In the genomic region with DNA sequence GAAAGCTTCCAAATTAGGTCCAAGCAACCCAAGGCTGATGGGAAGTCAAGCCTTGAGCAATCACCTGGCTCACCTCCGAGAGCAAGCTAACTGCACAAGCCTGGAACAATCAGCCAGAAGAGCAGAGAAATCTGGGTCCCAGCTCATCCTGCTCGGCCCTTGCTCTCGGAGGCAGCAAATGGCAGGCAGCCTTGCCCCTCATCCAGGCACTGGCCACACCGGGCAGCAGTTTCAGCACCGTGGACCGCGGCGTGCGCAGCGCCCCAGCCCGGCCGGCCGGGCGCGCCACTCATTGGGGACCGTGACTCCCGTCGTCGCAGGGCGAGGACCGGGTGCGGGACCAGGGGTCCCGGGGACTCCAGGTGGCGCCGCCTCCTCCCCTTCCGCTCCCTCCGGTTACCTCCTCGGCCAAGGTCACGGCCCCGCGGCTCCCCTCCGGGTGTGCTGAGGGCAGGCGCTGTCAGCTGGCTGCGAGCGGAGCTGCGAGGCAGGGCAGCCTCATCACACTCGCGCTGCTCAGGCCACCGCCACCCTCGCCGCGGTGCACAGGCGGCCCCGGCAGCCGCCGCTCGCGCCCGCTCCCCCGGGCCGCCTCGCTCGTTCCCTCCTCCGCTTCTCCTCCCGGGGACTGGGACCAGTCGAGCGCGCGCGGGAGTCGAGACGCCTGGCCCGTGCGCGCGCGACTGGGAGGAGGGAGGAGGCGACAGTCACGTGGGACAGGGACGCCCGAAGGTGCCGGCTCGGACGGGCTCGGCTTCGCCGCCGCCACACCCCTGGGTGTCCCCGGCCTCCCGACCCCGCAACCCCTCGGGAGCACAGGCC, we compare ENCODE assay signal across 8 mouse cellular contexts. TPM values are rescaled to one million over a fixed set of nuclear protein-coding genes. Genes with fewer than 3 reads are reported as not detected.
DNase-seq lines count a peak whose midpoint lies in the region; ATAC-seq and TF ChIP-seq lines count a peak whose summit lies in the region.

A gene (minus strand): TSS at position 640 of the 822 bp plus-strand sequence.

- H3K27ac ChIP-seq in ES-E14 (ENCODE audit: insufficient read depth, low read depth, low read length, poor library complexity, severe bottlenecking), result no peak within 1 kb of the TSS
- peak within 1 kb of the TSS; percentile 79 for H3K27ac ChIP-seq in hindbrain, embryonic 10.5 days
- no peak within 1 kb of the TSS for H3K27ac ChIP-seq in lung, embryonic 15.5 days

- peaks cover 40% of the 10 kb centered on the region for H3K27me3 ChIP-seq in hindbrain, embryonic 10.5 days (ENCODE audit: insufficient read depth, poor library complexity, severe bottlenecking)
- peaks cover 24% of the 10 kb centered on the region for H3K27me3 ChIP-seq in lung, embryonic 15.5 days

- peak within 1 kb of the TSS; percentile 99 for H3K4me2 ChIP-seq in lung, embryonic 15.5 days

- no peaks in the 10 kb centered on the region for H3K4me1 ChIP-seq in ES-E14 (ENCODE audit: control insufficient read depth in 2 of 2, insufficient read depth in 2 of 2, low read length in 2 of 2, poor library complexity in 1 of 2)
- peaks cover 15% of the 10 kb centered on the region for H3K4me1 ChIP-seq in hindbrain, embryonic 10.5 days (replicated peaks)
- peaks cover 6% of the 10 kb centered on the region; the same call in 1 of the 2 replicates for H3K4me1 ChIP-seq in lung, embryonic 15.5 days

- peak; percentile 30 for DNase-seq in ES-E14 (ENCODE audit: low read depth, low spot score)
- DNase-seq in cerebellum, adult 8-10 months, result peak; percentile 83
- DNase-seq in hindbrain, embryonic 10.5 days (ENCODE audit: low spot score), result peak; percentile 73
- peak; percentile 77 to 84 for DNase-seq in layer of hippocampus, postnatal 10 days (ENCODE audit: low spot score in 2 of 2)
- peak; percentile 11 for DNase-seq in ovary, postnatal 14 days (ENCODE audit: low spot score)
- DNase-seq in thymus, postnatal 36 days, result peak; percentile 4 to 27

- in situ Hi-C loops in ES-E14 (cut with MboI; ENCODE audit: low sequenced_read_pairs in 2 of 2, unreplicated experiment in 2 of 2), result no loop called here

- ATAC-seq in frontal cortex, adult (ENCODE audit: low TSS enrichment), result peak; percentile 83
- ATAC-seq in lung, embryonic 15.5 days (ENCODE audit: borderline replicate concordance, extremely low read depth, low FRiP score, low TSS enrichment), result peak; percentile 87

- H3K4me3 ChIP-seq in ES-E14 (ENCODE audit: insufficient read depth in 1 of 2, low read depth in 1 of 2, low read length in 2 of 2, poor library complexity in 1 of 2, severe bottlenecking in 1 of 2), result peak within 1 kb of the TSS; percentile 43 to 73
- peak within 1 kb of the TSS; percentile 62 for H3K4me3 ChIP-seq in hindbrain, embryonic 10.5 days
- H3K4me3 ChIP-seq in lung, embryonic 15.5 days, result peak within 1 kb of the TSS; percentile 51

- H3K9me3 ChIP-seq in ES-E14 (ENCODE audit: control insufficient read depth, insufficient read depth, low read depth, low read length), result no peaks in the 10 kb centered on the region
- H3K9me3 ChIP-seq in hindbrain, embryonic 10.5 days, result no peaks in the 10 kb centered on the region
- no peaks in the 10 kb centered on the region for H3K9me3 ChIP-seq in lung, embryonic 15.5 days

- no peaks in the 10 kb centered on the region for H3K36me3 ChIP-seq in ES-E14 (ENCODE audit: control insufficient read depth, insufficient read depth, low read length, poor library complexity, severe bottlenecking)
- no peaks in the 10 kb centered on the region for H3K36me3 ChIP-seq in hindbrain, embryonic 10.5 days
- no peaks in the 10 kb centered on the region for H3K36me3 ChIP-seq in lung, embryonic 15.5 days

- H3K9ac ChIP-seq in ES-E14 (ENCODE audit: insufficient read depth, low read depth, low read length, poor library complexity, severe bottlenecking), result peak within 1 kb of the TSS; percentile 48
- H3K9ac ChIP-seq in lung, embryonic 15.5 days, result peak within 1 kb of the TSS; percentile 23; the same call in 1 of the 2 replicates

- WGBS in hindbrain, embryonic 10.5 days, result under 1% methylated on average over 76 of the region's 82 CpGs
- under 1% methylated on average over 69 of the region's 82 CpGs for WGBS in lung, embryonic 15.5 days

TF ChIP-seq in ES-E14, 5 proteins besides CTCF, POLR2A, EP300 and RAD21:
- no peak for TF ChIP-seq MAFK (IDR thresholded peaks at IDR 0.05; ENCODE audit: insufficient read depth, low read depth, low read length)
- no peak for TF ChIP-seq HCFC1 (IDR thresholded peaks at IDR 0.05; ENCODE audit: borderline replicate concordance, insufficient read depth, low read length)
- TF ChIP-seq ZC3H11A (IDR thresholded peaks at IDR 0.05; ENCODE audit: borderline replicate concordance, low read depth, low read length), result no peak
- TF ChIP-seq CHD2 (IDR thresholded peaks at IDR 0.05; ENCODE audit: low read depth, low read length), result no peak
- no peak for TF ChIP-seq ZNF384 (IDR thresholded peaks at IDR 0.05; ENCODE audit: low read depth, low read length)

RNA-seq across cellular contexts. Expression of the gene that starts here (rescaled TPM):
- 0.18 TPM in 1 of 2 replicates, not detected in the other for total RNA-seq in ES-E14 (2012; rRNA removed)
- polyA plus RNA-seq in hindbrain, embryonic 10.5 days (2016; fragmentation: Nextera tagmentation; extraction: Ambion mirVana), result 1.7 and 3.9 TPM in 2 replicates
- 10 to 100 TPM; 77.4 to 81.6 TPM for total RNA-seq in layer of hippocampus, postnatal 10 days (2021)
- 0.33 and 0.35 TPM in 2 replicates for polyA plus RNA-seq in lung, embryonic 15.5 days (2015; fragmentation: Nextera tagmentation; extraction: Ambion mirVana)

Comparison
In these comparisons a context has a peak if more than half of its experiments do, and no peak if none do; other contexts are left out.
1. RNA of the gene that starts here (total RNA-seq): 77.4 to 81.6 TPM in layer of hippocampus, postnatal 10 days; 0.18 TPM in ES-E14; every median in the first group is over 10 times any median in the second.
2. Peak in DNase-seq, H3K4me3 ChIP-seq and H3K9ac ChIP-seq in ES-E14; RNA of the gene not detected or under 1 TPM.
3. Peak in ATAC-seq, H3K4me3 ChIP-seq, H3K9ac ChIP-seq and H3K4me2 ChIP-seq in lung, embryonic 15.5 days; RNA of the gene not detected or under 1 TPM.
4. DNase-seq: peak in every context shown above with its lines; median percentile 83 in cerebellum, adult 8-10 months; 80 in layer of hippocampus, postnatal 10 days; 73 in hindbrain, embryonic 10.5 days; 30 in ES-E14; 16 in thymus, postnatal 36 days; 11 in ovary, postnatal 14 days.
5. Peak in every context shown above with its lines, with median percentiles within 50 percentile points of each other: H3K4me3 ChIP-seq.